Mouse (Mus musculus): ENCODE measurements around the gene Sult6b2. TPM values are rescaled to one million over a fixed set of nuclear protein-coding genes. Genes with fewer than 3 reads are reported as not detected.

The Sult6b2 gene
- polyA plus RNA-seq, 1 experiment from 2014 or later = 0.25 TPM

GRCm38 (mm10) chr6:142747165-142747564, 57.1 kb downstream of the Sult6b2 start:
- H3K4me2 ChIP-seq = no peak overlapping the region
- 85% methylated on average over 2 of the region's 2 CpGs for WGBS
- no peaks in the 10 kb centered on the region for H3K4me1 ChIP-seq (replicated peaks)
- H3K27ac ChIP-seq (replicated peaks) = no peak overlapping the region
- no peak overlapping the region for H3K4me3 ChIP-seq
- H3K9ac ChIP-seq = no peak overlapping the region
- ATAC-seq (ENCODE audit: low read depth) = no peak
- H3K9me3 ChIP-seq = no peaks in the 10 kb centered on the region
- H3K36me3 ChIP-seq = no peaks in the 10 kb centered on the region
- H3K27me3 ChIP-seq = 0 out of 2 replicates have a peak, but pooled peaks cover under 1% of the 10 kb centered on the region

GRCm38 (mm10) chr6:142746765-142747164, 57.5 kb downstream of the Sult6b2 start:
- no peak overlapping the region for H3K9ac ChIP-seq
- H3K27me3 ChIP-seq = no peaks in the 10 kb centered on the region
- no peak overlapping the region for H3K27ac ChIP-seq (replicated peaks)
- no peaks in the 10 kb centered on the region for H3K4me1 ChIP-seq (replicated peaks)
- no peaks in the 10 kb centered on the region for H3K36me3 ChIP-seq
- no peak overlapping the region for H3K4me2 ChIP-seq
- 86% methylated on average over 7 of the region's 7 CpGs for WGBS
- ATAC-seq (ENCODE audit: low read depth) = no peak
- no peaks in the 10 kb centered on the region for H3K9me3 ChIP-seq
- no peak overlapping the region for H3K4me3 ChIP-seq

GRCm38 (mm10) chr6:142745484-142745883, 58.8 kb downstream of the Sult6b2 start:
- H3K36me3 ChIP-seq = no peaks in the 10 kb centered on the region
- no peaks in the 10 kb centered on the region for H3K27me3 ChIP-seq
- no peak overlapping the region for H3K9ac ChIP-seq
- no peak overlapping the region for H3K4me3 ChIP-seq
- H3K27ac ChIP-seq (replicated peaks) = no peak overlapping the region
- no peaks in the 10 kb centered on the region for H3K4me1 ChIP-seq (replicated peaks)
- 95% methylated on average over 5 of the region's 5 CpGs for WGBS
- no peak for ATAC-seq (ENCODE audit: low read depth)
- H3K9me3 ChIP-seq = no peaks in the 10 kb centered on the region
- no peak overlapping the region for H3K4me2 ChIP-seq

- Histone ChIP-seq H3K9ac (no peak overlapping the region), H3K27ac (replicated peaks) (no peak overlapping the region), H3K36me3 (no peaks in the 10 kb centered on the region), H3K4me2 (no peak overlapping the region), H3K27me3 (no peaks in the 10 kb centered on the region), H3K4me1 (replicated peaks) (no peaks in the 10 kb centered on the region), H3K4me3 (no peak overlapping the region), H3K9me3 (no peaks in the 10 kb centered on the region)
- ATAC-seq (ENCODE audit: low read depth) = no peak
- WGBS = 70% methylated on average over 4 of the region's 4 CpGs
Measured at GRCm38 (mm10) chr6:142743193-142743592, 61.1 kb downstream of the Sult6b2 start.

GRCm38 (mm10) chr6:142741763-142742162, 62.5 kb downstream of the Sult6b2 start:
- WGBS = 87% methylated on average over 6 of the region's 6 CpGs
- Histone ChIP-seq H3K9ac (no peak overlapping the region), H3K27me3 (no peaks in the 10 kb centered on the region), H3K4me1 (replicated peaks) (no peaks in the 10 kb centered on the region), H3K4me2 (no peak overlapping the region), H3K9me3 (no peaks in the 10 kb centered on the region), H3K36me3 (no peaks in the 10 kb centered on the region), H3K4me3 (no peak overlapping the region), H3K27ac (replicated peaks) (no peak overlapping the region)
- no peak for ATAC-seq (ENCODE audit: low read depth)

- WGBS = 78% methylated on average over 6 of the region's 6 CpGs
- H3K9me3 ChIP-seq = no peaks in the 10 kb centered on the region
Measured at GRCm38 (mm10) chr6:142738637-142739036, 65.7 kb downstream of the Sult6b2 start.

GRCm38 (mm10) chr6:142738225-142738624, 66.1 kb downstream of the Sult6b2 start:
- Histone ChIP-seq H3K36me3 (no peaks in the 10 kb centered on the region), H3K4me1 (replicated peaks) (no peaks in the 10 kb centered on the region), H3K27me3 (no peaks in the 10 kb centered on the region), H3K4me2 (no peak overlapping the region), H3K9ac (no peak overlapping the region), H3K27ac (replicated peaks) (no peak overlapping the region), H3K9me3 (no peaks in the 10 kb centered on the region), H3K4me3 (no peak overlapping the region)
- ATAC-seq (ENCODE audit: low read depth) = no peak
- 95% methylated on average over 2 of the region's 2 CpGs for WGBS

More at GRCm38 (mm10) chr6:142738637-142739036, 65.7 kb downstream of the Sult6b2 start:
- no peaks in the 10 kb centered on the region for H3K27me3 ChIP-seq
- no peak overlapping the region for H3K9ac ChIP-seq
- no peaks in the 10 kb centered on the region for H3K36me3 ChIP-seq
- ATAC-seq (ENCODE audit: low read depth) = no peak
- no peak overlapping the region for H3K4me3 ChIP-seq
- no peak overlapping the region for H3K27ac ChIP-seq (replicated peaks)
- no peak overlapping the region for H3K4me2 ChIP-seq
- no peaks in the 10 kb centered on the region for H3K4me1 ChIP-seq (replicated peaks)

GRCm38 (mm10) chr6:142735302-142736005, 68.8 kb downstream of the Sult6b2 start:
- H3K4me3 ChIP-seq = no peak overlapping the region
- ATAC-seq (ENCODE audit: low read depth) = peak; percentile 60
- H3K9me3 ChIP-seq = no peaks in the 10 kb centered on the region
- WGBS = 50% methylated on average over 8 of the region's 8 CpGs
- no peak overlapping the region for H3K27ac ChIP-seq (replicated peaks)
- no peak overlapping the region for H3K4me2 ChIP-seq
- H3K4me1 ChIP-seq (replicated peaks) = no peaks in the 10 kb centered on the region
- H3K27me3 ChIP-seq = no peaks in the 10 kb centered on the region
- H3K9ac ChIP-seq = no peak overlapping the region
- H3K36me3 ChIP-seq = no peaks in the 10 kb centered on the region

Other genes with a start within 250 kb of the Sult6b2 start
- gene Kcnj8, start 232.9 kb downstream of the Sult6b2 start, polyA plus RNA-seq (2015; fragmentation: Nextera tagmentation; extraction: Ambion mirVana) = 9.9 and 11.0 TPM in 2 replicates
- 3.4 and 3.5 TPM in 2 replicates for gene Abcc9, start 102.2 kb downstream of the Sult6b2 start, polyA plus RNA-seq (2015; fragmentation: Nextera tagmentation; extraction: Ambion mirVana)
- gene Cmas, start 47.8 kb downstream of the Sult6b2 start, polyA plus RNA-seq (2015; fragmentation: Nextera tagmentation; extraction: Ambion mirVana) = 174 and 175 TPM in 2 replicates
- 9.8 and 10.0 TPM in 2 replicates for gene St8sia1, start 159.9 kb upstream of the Sult6b2 start, polyA plus RNA-seq (2015; fragmentation: Nextera tagmentation; extraction: Ambion mirVana)